Mouse (Mus musculus) lung, adult 2 months (tissue): ENCODE measurements at regions not wholly inside any gene's neighbourhood (a gene's known extent, or its start where the extent isn't known, plus 50 kb on each side); places are given as distances from the start of the nearest gene placed in this dataset.

ENCODE experiments used
- CTCF ChIP-seq: fragments of 200-500 bp; IDR thresholded peaks from 2 replicates; pipeline ENCODE4 v1.5.1; 2011; ENCODE audit warnings: mild to moderate bottlenecking, low read length, control low read depth; ENCODE audit not compliant: insufficient read depth
- POLR2A ChIP-seq: fragments of 200-500 bp; IDR thresholded peaks from 2 replicates; pipeline ENCODE4 v1.6.1; 2011; ENCODE audit warnings: low read depth, mild to moderate bottlenecking, control low read depth, low read length, borderline replicate concordance; ENCODE audit errors: extremely low read depth

DNA sequence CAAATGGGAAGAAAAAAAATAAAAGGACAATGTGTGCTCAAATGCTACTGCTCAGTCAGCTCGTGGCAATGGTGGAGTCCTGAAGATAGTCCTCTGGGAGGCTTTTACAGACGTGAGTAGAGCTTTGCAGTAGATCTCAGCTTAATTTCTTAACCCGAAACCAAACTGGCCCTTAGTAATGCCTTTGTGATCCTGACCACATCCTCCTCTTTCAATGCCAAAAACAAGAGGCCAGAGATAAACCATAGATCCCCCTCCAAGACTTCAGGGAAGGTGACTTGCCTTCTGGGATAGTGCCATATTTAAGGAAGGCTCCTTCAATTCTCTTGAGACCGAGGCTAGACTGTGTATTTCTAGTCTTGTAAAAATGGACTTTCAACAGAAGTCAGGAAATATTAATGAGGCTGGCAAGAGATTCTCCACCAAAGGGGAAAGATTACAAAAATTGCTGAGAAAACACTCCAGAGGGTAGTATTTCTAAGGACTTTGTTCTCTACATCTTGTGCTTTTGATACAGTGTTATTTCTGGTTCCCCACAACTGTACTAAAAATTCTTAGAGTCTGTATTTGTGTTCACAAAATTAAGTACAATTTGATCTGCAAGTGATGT is 497.9 kb upstream of the Tnc start:
- TF ChIP-seq POLR2A (no peak), CTCF (no peak)
